Mouse (Mus musculus): ENCODE data around the gene Hoxc5.

Hoxc5 gene

GRCm38 (mm10) chr15:102967511-102968397 is 511 bp downstream of the Hoxc5 start:
- no peak for DNase-seq (ENCODE audit: low read depth)

DNA sequence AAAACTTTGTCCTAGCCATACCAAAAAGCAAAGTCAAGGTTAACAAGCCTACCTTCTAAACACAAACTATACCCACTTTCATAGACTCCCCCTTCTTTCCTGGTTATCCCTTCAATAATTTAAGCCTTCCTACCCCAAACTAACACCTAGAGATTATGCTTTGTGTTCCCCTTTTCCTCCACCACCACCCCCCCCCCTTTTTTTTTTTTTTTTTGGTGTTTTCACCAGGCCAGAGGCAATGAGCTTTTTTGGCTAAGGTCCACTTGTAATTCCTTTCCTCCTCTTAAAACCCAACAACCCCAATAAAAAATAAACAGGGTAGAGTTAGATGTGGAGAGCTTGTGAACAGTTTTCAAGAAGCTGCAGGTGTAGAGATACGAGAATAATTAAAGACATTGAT is 2.1 kb downstream of the Hoxc5 start:
- DNase-seq (ENCODE audit: low read depth), result no peak

- no peak for DNase-seq (ENCODE audit: low read depth)
Measured at GRCm38 (mm10) chr15:102970740-102971139, 3.5 kb downstream of the Hoxc5 start.

DNA sequence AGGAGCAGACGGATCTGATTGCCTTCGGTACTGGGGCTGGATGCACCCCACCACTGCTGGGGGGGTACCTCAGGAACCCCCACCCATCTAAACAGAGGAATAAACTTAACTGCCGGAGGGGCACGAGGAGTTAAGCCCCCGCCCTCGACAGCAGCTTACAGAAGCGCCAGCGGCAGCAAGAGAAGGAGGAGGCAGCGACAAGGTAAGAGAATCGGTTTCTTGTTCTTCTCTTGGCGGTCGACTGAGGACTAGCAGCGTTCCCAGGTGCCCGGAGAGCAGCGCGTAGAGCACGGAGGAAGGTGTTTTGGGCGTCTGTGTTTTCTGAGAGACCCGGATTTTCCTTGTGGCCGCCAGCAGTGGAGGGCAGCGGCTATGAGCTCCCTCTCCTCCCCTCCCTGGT is 5.0 kb downstream of the Hoxc5 start:
- no peak for DNase-seq (ENCODE audit: low read depth)

- DNase-seq (ENCODE audit: low read depth), result no peak
Measured at GRCm38 (mm10) chr15:102972753-102973152, 5.5 kb downstream of the Hoxc5 start.

GRCm38 (mm10) chr15:102975034-102975433 is 7.8 kb downstream of the Hoxc5 start:
- no peak for DNase-seq (ENCODE audit: low read depth)

GRCm38 (mm10) chr15:102975688-102976111 is 8.5 kb downstream of the Hoxc5 start:
- no peak for DNase-seq (ENCODE audit: low read depth)

DNA sequence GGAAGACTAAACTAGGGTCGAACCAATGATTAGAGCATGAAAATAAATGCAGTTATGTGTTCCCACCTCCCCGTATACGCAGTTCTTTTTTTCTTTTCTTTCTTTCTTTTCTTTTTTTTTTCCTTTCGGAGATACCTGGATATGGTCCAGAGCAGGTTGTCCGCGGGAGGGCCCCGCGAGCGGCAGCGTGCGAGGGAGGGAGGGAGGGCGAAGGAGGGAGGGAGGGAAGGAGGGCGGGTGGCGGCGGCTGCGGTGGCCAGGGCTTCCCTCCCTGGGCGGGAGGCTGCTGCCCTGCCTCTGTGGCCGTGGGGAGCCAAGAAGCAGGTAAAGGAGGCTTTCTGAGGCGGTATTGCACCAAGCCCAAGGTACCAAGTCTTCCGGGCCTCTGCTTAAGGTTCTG is 8.9 kb downstream of the Hoxc5 start, which contains the start of gene Hoxc9:
Gene Hoxc9, plus strand, starts transcription at position 269 of the 400 bp plus-strand sequence.
- DNase-seq (ENCODE audit: low read depth), result no peak

- peak; percentile 46 for DNase-seq (ENCODE audit: low read depth)
Measured at GRCm38 (mm10) chr15:102976631-102977422, 9.6 kb downstream of the Hoxc5 start.

DNA sequence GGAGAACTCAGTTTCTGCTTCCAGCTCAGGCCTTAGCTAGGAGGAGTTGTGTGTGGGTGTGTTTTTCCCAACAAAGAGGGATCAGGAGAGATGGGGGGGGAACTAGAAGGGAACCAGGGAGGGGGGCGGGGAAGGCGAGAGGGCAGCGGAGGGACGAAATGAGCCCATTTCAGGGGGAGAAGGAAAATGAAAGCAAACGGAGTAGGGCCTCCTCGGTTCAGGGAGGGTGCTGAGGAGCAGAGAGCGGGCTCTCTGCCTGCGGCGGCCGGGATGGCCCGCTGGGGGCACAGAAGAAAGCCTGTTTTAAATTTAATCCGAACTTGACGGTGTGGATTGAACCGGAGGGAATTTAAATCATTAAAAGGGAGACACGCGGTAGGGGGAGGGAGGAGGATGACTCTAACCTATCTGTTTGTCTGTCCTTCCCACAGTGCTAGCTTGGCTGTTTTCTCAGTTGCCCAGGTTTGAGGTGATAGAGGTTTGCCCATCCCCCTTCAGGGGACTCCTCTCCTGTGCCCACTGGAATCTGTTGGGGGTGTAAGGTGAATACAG is 10.3 kb downstream of the Hoxc5 start:
- DNase-seq (ENCODE audit: low read depth), result no peak

- no peak for DNase-seq (ENCODE audit: low read depth)
Measured at GRCm38 (mm10) chr15:102978615-102979515, 11.6 kb downstream of the Hoxc5 start.

GRCm38 (mm10) chr15:102979936-102980335 is 12.7 kb downstream of the Hoxc5 start:
- no peak for DNase-seq (ENCODE audit: low read depth)

DNA sequence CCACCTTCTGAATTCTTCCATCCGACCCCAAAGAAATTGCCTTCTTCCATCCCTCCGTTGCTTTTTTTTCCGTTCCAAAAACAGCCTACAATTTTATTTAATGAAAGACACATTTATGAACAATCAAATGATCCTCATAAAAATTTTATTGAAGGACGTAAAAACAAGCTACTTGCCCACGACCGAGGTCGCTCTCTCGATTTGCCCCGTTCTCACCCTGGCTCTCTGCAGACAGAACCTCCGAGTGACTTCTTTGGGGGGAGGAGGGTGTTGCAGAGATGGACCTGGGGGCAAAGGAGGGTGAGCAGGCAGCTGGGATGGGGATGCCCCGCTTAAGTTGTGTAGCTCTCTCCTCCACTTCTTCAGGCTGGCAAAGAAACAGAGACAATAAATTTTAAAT is 13.1 kb downstream of the Hoxc5 start:
- no peak for DNase-seq (ENCODE audit: low read depth)

GRCm38 (mm10) chr15:102980912-102981311 is 13.7 kb downstream of the Hoxc5 start:
- DNase-seq (ENCODE audit: low read depth), result no peak

- peak; percentile 49 for DNase-seq (ENCODE audit: low read depth)
Measured at GRCm38 (mm10) chr15:102981379-102982288, 14.4 kb downstream of the Hoxc5 start.

DNA sequence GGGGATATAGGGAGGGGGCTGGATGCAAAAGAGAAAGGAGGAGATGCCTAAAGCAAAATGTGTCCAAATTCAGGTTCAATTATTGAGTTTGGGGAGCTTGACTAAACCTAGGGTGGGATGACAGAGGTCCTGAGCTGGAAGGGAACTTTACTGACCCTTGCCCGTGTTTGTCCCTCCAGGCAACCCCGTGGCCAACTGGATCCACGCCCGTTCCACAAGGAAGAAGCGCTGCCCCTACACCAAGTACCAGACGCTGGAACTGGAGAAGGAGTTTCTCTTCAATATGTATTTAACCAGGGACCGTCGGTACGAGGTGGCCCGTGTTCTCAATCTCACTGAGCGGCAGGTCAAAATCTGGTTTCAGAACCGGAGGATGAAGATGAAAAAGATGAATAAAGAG is 16.5 kb downstream of the Hoxc5 start:
- DNase-seq (ENCODE audit: low read depth), result no peak

- DNase-seq (ENCODE audit: low read depth), result no peak
Measured at GRCm38 (mm10) chr15:102984521-102984920, 17.3 kb downstream of the Hoxc5 start.

- DNase-seq (ENCODE audit: low read depth), result no peak
Measured at GRCm38 (mm10) chr15:102984925-102985324, 17.7 kb downstream of the Hoxc5 start.

GRCm38 (mm10) chr15:102987124-102987833 is 20.0 kb downstream of the Hoxc5 start:
- DNase-seq (ENCODE audit: low read depth), result peak; percentile 84

DNA sequence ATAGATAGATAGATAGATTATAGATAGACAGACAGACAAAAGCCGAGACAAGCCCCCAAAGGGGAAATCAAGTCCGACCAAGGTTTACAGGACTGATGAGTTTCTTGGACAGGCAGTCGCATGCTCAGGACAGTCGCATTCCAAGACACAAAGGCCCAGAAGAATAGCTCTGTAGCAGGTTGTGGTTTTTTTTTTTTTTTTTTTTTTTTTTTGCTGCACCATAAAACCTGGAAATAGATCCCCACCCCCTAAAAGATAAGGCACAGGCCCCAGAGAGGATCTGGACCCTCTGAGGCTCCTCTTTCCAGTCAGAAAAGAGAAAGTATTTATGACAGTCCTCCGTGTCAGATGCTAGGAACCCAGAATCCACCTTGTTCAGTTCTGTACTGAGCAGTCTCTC is 20.8 kb downstream of the Hoxc5 start:
- no peak for DNase-seq (ENCODE audit: low read depth)

Measured in naive thymus-derived CD4-positive, alpha-beta T cell, adult 2 months (primary cell).